Mouse (Mus musculus) frontal cortex, adult 2 months (tissue): Measurements from ENCODE around the gene Pigyl. TPM values are rescaled to one million over a fixed set of nuclear protein-coding genes. Genes with fewer than 3 reads are reported as not detected.

Experiments
- DNase-seq, 2 experiments: peaks; one replicate each; pipeline ENCODE4 v3.0.0; 2022; ENCODE audit warnings: low spot score in 1 of 2; ENCODE audit errors: extremely low spot score in 1 of 2
- polyA plus RNA-seq: library from polyadenylated mRNA; depleted of rRNA; stranded (reverse); fragments of >200 nt; gene quantifications from 2 replicates; pipeline ENCODE4 v1.2.3, GENCODE M21; 2012; rRNA removed

Pigyl gene
- 93.7 and 106 TPM in 2 replicates for polyA plus RNA-seq

- peak; percentile 94 to 98 for DNase-seq
These were observed at the start of gene Pigyl for GRCm38 (mm10) chr9:22156497-22157245. TSS of gene Pigyl (plus strand) at chr9:22156846.

- DNase-seq: no peak
These were observed 48.5 kb upstream of the Pigyl start for GRCm38 (mm10) chr9:22108194-22108593.

- no peak for DNase-seq
These were observed 41.0 kb upstream of the Pigyl start for GRCm38 (mm10) chr9:22115635-22116034.

- peak in 1 of 2 experiments; percentile 7 for DNase-seq
These were observed 40.6 kb upstream of the Pigyl start for GRCm38 (mm10) chr9:22116086-22116485.

GRCm38 (mm10) chr9:22116740-22117426 is 39.8 kb upstream of the Pigyl start, which contains the start of gene Elof1:
TSS of gene Elof1 (minus strand) at chr9:22117172.
- peak; percentile 94 to 97 for DNase-seq

GRCm38 (mm10) chr9:22117754-22118456 is 38.7 kb upstream of the Pigyl start:
- peak in 1 of 2 experiments; percentile 73 for DNase-seq

GRCm38 (mm10) chr9:22119543-22119942 is 37.1 kb upstream of the Pigyl start:
- peak; percentile 44 to 64 for DNase-seq

GRCm38 (mm10) chr9:22121545-22121944 is 35.1 kb upstream of the Pigyl start:
- DNase-seq: no peak

GRCm38 (mm10) chr9:22122005-22122404 is 34.6 kb upstream of the Pigyl start:
- DNase-seq: no peak

GRCm38 (mm10) chr9:22123069-22123609 is 33.5 kb upstream of the Pigyl start:
- no peak for DNase-seq

GRCm38 (mm10) chr9:22124169-22124568 is 32.5 kb upstream of the Pigyl start:
- DNase-seq: no peak

GRCm38 (mm10) chr9:22125246-22126027 is 31.2 kb upstream of the Pigyl start:
- no peak for DNase-seq

GRCm38 (mm10) chr9:22131226-22131981 is 25.2 kb upstream of the Pigyl start:
- DNase-seq: no peak

- no peak for DNase-seq
These were observed 24.4 kb upstream of the Pigyl start for GRCm38 (mm10) chr9:22132220-22132619.

- DNase-seq: no peak
These were observed 22.3 kb upstream of the Pigyl start for GRCm38 (mm10) chr9:22134246-22134890.

GRCm38 (mm10) chr9:22134988-22135643 is 21.5 kb upstream of the Pigyl start:
- DNase-seq: no peak

GRCm38 (mm10) chr9:22135644-22136390 is 20.8 kb upstream of the Pigyl start, which contains the start of gene Acp5:
TSS of gene Acp5 (minus strand) at chr9:22135711.
- no peak for DNase-seq
